Mouse (Mus musculus) lung, postnatal 25 days (tissue): Measurements from ENCODE around the gene Hsdl2.

ENCODE experiments used
- DNase-seq: peaks from one replicate; pipeline ENCODE4 v3.0.0; 2022; ENCODE audit warnings: low spot score

Hsdl2 gene

DNA sequence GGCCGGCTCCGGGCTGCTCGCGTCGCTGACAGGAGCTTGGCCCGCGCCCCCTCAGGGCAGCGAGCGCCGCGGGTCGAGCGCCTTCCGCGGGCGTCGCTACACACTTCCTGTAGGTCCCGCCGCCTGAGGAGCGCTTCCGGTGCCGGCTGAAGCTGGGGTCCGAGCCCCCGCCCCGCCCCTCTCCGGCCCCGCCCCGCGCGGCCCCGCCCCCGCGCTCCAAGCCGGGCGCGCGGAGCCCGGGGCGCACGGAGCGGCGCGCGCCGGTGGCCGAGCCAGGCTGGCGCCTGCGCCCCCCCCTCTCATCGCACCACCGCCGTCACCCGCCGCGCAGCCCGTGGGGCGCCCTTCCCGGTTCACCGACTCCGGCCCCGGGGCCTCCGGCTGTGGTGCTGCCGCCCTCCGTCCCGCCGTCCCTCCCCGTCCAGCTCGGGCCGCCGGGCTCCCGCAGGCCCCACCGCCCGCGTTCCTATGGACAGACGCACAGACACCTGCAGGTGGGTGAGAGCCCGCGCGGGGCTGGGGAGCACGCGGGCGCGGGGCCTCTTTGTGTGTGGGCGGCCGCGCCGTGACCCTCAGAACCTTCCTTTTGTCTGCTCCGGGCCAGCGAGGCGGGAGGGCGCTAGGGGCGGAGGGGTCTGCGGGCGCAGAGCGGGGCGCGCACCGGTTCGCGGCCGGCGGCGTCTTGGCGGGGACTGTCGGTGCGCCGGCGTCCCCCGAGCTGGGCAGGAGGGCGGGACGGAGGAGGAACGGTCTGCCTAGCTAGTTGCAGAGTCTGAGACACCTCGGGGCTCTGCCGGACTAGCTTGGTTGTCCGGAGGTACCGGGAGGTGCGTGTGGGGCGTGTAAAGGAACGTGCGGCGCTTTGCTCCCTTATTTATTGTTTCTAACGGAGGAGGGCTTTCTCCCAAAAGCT is 44.9 kb downstream of the Hsdl2 start, which contains the start of gene E130308A19Rik:
E130308A19Rik (plus strand) TSS at position 214 of the 913 bp plus-strand sequence.
- peak; percentile 74 for DNase-seq

DNA sequence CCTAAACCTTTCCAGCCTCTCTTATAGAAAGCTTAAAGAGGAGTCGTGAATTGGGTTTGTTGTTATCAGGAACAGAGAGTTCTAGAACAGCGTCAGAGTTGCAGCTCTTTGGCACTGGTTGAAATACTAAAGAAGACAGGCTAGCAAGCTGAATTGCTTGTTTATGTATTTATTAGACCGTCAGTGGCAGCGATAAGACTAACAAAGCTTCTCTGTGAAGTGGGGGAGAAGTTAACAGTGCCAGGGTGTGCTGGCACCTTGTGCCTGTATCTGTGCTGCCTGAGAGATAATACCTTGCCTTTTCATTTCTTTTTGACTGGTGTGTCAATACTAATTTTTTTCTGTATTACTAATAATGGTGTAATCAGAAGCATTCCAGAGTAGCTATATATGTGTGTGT is 46.9 kb downstream of the Hsdl2 start:
- DNase-seq, result no peak

- no peak for DNase-seq
These were observed 47.9 kb downstream of the Hsdl2 start for GRCm38 (mm10) chr4:59629076-59629874.

- DNase-seq, result no peak
These were observed 48.8 kb downstream of the Hsdl2 start for GRCm38 (mm10) chr4:59630122-59630521.

DNA sequence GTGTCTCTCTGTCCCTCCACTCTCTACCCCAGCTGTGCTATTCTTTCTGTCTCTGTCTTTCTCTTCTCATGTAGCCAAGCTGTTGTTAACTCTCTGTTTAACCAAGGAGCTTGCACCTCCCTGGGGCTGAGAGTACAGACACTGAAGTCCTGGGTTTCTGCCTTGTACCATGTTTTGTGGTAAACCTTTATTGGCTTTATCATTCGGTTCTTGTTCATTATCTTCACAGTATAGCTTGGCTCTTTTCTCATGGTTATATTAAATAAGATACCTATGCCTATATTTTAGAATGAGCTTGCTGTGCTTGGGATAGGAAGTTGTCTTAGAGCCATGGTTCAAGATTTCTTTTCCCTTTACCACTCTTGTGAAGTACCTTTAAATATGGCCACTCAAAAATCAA is 53.2 kb downstream of the Hsdl2 start:
- no peak for DNase-seq

DNA sequence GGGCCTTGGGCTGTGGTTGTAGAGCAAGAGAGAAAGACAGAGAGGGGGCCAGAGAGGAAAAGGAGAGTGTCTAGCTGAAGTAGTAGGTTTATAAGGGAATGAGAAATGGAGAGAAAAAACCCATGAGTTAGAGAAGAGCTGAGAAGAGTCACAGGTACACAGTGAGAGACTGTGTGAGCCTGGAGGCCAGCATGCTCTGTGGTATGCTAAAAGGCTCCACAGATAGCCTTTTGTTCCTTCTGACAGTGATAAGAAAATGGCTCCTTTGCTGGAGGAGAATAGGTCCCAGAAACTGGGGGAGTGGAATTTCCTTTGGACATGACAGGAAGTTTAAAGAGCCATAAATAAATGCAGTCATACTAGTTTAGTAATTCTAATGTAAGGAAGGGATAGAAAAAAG is 57.8 kb downstream of the Hsdl2 start:
- DNase-seq, result no peak

DNA sequence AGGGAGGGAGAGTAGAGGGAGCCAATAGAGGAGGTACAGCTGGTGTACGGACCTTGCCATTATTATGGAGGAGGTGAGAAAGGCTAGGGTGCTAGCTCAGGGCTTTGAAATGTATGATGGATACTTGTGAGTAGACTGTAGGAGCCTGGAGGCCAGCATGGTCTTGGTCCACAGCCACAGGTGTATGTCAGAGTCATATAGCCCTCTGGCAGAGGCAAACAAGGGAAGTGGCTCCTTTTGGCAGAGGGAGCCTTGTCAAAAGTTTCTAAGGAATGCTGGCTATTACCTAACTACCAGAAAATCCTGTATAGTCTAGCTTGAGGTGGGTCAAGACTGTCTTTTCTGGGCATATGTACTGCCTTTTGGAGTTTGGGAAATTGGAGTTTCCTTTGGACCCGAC is 59.4 kb downstream of the Hsdl2 start:
- peak; percentile 17 for DNase-seq

- no peak for DNase-seq
These were observed 60.7 kb downstream of the Hsdl2 start for GRCm38 (mm10) chr4:59642039-59642438.

DNA sequence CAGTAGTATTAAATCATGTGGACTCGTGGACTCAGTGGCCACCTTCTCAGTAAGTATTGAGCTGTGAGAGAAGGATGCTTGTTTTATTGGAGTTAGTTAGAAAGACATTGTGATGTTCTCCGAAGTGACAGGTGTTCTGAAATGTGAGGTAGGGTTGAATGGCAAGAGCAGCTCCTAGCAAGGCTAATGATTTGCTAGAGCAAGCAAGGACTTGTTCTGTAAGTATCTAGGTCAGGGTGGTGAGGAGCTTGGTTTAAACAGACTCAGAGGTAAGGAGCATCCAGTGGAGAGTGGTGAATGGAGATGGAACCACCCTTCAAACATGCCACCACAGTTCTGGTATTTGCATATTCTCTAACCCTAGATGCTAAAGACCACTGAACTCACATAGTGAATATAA is 61.3 kb downstream of the Hsdl2 start:
- DNase-seq, result no peak

DNA sequence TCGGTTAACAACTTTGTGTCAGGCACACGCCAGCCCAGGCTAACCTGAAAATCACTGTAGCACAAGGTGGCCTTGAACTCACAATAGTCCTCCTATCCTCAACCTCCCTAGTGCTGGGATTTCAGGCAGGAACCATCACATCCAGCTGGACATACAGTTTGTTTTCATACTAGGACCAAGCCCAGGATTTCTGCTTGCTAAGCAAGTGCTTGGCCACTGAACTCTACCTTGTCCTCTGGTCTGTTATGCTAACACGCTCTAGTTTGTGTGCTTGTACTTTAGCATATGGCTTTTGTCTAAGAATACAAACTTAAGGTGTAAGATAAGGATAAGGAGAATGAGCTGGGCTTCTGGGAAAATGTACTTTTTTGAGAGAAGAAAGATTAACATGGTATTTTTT is 63.1 kb downstream of the Hsdl2 start:
- no peak for DNase-seq

GRCm38 (mm10) chr4:59644992-59645391 is 63.6 kb downstream of the Hsdl2 start:
- DNase-seq, result no peak

GRCm38 (mm10) chr4:59645610-59646009 is 64.2 kb downstream of the Hsdl2 start:
- no peak for DNase-seq

DNA sequence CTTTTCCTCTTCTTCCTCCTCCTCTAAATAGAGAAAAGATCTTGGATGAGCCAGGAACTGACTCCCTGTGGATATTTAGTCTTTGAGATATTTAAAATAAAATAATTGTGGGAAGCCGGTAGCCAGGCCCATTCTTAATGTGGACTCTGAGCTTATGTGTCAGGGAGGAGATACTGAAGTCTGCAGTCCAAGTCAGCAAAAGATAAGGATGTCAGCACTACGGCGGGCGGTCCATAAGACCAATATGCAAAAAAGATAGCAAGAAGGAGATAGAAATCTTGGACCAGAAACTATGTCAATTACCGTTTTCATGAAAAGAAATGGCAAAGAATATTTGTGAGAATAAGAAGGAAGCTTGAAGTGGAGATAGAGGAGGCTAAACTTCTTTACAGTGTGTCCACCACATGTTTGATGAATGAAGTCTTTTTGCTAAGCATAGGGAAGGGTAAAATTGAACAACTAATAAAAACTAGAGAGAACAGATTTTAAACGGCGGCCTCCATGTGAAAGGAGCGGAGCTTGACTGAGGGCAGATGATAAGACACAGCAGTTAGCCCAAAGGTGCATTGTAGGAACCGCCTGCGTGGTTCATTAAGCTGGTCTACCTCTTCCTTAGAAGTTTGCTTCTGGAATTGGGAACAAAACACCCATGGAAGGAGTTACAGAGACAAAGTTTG is 64.8 kb downstream of the Hsdl2 start:
- no peak for DNase-seq

DNA sequence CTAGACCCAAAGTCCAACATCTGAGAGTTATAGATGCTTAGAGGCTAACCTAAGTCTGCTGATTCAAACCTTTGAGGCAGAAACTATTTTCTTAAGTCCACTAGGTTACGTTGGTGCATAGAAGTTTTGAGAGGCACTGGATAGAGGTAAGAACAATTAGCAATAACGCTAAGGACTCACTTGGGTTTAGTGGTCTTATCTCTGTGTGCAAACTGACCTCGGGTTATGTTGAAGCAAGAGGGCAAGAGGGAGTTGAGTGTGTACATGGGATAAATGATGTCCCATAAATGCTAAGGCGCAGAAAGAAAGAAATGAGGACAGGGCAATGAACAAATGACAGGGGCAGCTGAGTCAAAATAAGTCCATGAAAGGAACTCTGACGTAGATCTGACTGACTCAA is 67.8 kb downstream of the Hsdl2 start:
- no peak for DNase-seq

GRCm38 (mm10) chr4:59652166-59652681 is 70.9 kb downstream of the Hsdl2 start:
- DNase-seq, result no peak

DNA sequence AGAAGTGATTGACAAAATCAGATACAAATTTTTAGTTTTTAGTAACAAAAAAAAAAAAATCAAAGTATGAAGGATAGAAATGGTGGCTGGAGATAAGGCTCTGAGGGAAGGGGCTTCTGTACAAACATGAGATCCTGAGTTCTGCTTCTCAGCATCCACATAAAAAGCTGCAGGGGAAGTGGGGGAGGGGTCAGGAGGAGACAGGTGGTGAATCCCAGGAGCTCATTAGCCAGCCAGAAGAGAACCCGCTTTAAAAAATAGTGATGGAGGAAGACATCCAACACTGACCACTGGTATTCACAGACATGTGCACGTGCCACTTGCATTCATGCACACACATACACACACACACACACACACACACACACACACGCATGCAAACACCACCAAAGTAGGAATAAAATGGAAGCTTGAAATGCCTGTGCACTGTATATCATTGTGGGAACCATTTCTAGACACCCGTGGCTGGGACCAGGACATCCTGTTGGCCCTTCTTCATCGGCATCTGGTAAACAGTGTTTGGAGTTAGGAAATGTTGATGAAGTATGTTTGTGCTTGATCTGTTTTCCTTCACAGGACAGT is 74.8 kb downstream of the Hsdl2 start:
- no peak for DNase-seq

DNA sequence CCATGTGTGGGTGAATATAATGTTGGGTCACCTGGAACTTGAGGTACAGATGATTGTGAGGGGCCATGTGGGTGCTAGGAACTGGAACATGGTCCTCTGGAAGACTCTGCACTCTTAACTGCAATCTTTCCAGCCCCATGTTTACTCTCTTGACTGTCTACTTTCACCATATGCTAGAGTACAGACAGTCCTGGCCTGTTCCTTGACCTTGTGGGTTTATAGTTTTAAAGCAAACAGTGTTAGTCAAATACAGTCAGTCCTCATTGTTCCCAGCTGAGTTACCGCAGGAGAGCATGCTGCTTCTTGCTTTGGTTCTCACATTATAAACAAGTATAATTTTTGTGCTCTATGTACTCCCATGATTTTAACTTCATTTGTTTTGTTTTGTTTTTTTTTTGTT is 80.8 kb downstream of the Hsdl2 start:
- peak; percentile 10 for DNase-seq

- DNase-seq, result no peak
These were observed 82.1 kb downstream of the Hsdl2 start for GRCm38 (mm10) chr4:59663451-59663850.

- DNase-seq, result peak; percentile 33
These were observed 85.4 kb downstream of the Hsdl2 start for GRCm38 (mm10) chr4:59666550-59667317.

GRCm38 (mm10) chr4:59668050-59668449 is 86.7 kb downstream of the Hsdl2 start:
- no peak for DNase-seq
